Mouse (Mus musculus): ENCODE data around the gene Rab40b. TPM values are rescaled to one million over a fixed set of nuclear protein-coding genes. Genes with fewer than 3 reads are reported as not detected.

Rab40b gene
- polyA plus RNA-seq, 1 experiment from 2014 or later = 5.7 TPM

Small RNA genes lying within 50 kb of the gene (microRNA-seq; reads per million reads assigned to microRNA genes)
- not detected for gene Mir7236

Other genes with a start within 250 kb of the Rab40b start
- gene Tex19.1, start 242.1 kb downstream of the Rab40b start, polyA plus RNA-seq (2015; fragmentation: Nextera tagmentation; extraction: Ambion mirVana) = 0.10 and 0.20 TPM in 2 replicates
- gene Uts2r, start 228.0 kb downstream of the Rab40b start, polyA plus RNA-seq (2015; fragmentation: Nextera tagmentation; extraction: Ambion mirVana) = 0.09 TPM in 1 of 2 replicates, not detected in the other
- gene Hexdc, start 183.8 kb downstream of the Rab40b start, polyA plus RNA-seq (2015; fragmentation: Nextera tagmentation; extraction: Ambion mirVana) = 11.3 and 11.8 TPM in 2 replicates
- gene Ogfod3, start 183.5 kb downstream of the Rab40b start, polyA plus RNA-seq (2015; fragmentation: Nextera tagmentation; extraction: Ambion mirVana) = 30.8 and 39.7 TPM in 2 replicates
- gene Cybc1, start 158.9 kb downstream of the Rab40b start, polyA plus RNA-seq (2015; fragmentation: Nextera tagmentation; extraction: Ambion mirVana) = 40.4 and 41.0 TPM in 2 replicates
- 70.9 and 76.0 TPM in 2 replicates for gene Narf, start 151.0 kb downstream of the Rab40b start, polyA plus RNA-seq (2015; fragmentation: Nextera tagmentation; extraction: Ambion mirVana)
- gene Foxk2, start 128.3 kb downstream of the Rab40b start, polyA plus RNA-seq (2015; fragmentation: Nextera tagmentation; extraction: Ambion mirVana) = 7.1 and 8.8 TPM in 2 replicates
- 105 and 107 TPM in 2 replicates for gene Wdr45b, start 33.8 kb downstream of the Rab40b start, polyA plus RNA-seq (2015; fragmentation: Nextera tagmentation; extraction: Ambion mirVana)
- gene Fn3krp, start 33.1 kb upstream of the Rab40b start, polyA plus RNA-seq (2015; fragmentation: Nextera tagmentation; extraction: Ambion mirVana) = 8.9 and 11.5 TPM in 2 replicates
- gene Fn3k, start 46.7 kb upstream of the Rab40b start, polyA plus RNA-seq (2015; fragmentation: Nextera tagmentation; extraction: Ambion mirVana) = 2.4 and 3.6 TPM in 2 replicates
- gene Tbcd, start 63.7 kb upstream of the Rab40b start, polyA plus RNA-seq (2015; fragmentation: Nextera tagmentation; extraction: Ambion mirVana) = 40.6 and 40.8 TPM in 2 replicates
- 0.77 and 0.90 TPM in 2 replicates for gene Zfp750, start 131.1 kb upstream of the Rab40b start, polyA plus RNA-seq (2015; fragmentation: Nextera tagmentation; extraction: Ambion mirVana)

Measured in kidney, embryonic 16.5 days (tissue).